Mouse (Mus musculus) embryo, embryonic 11 days (tissue): ENCODE measurements around the gene Cdh7.
A peak's percentile ranks its signal among the peaks of the same experiment; 100 is the strongest.
"Not testable (repeated sequence)": the region's sequence is repeated elsewhere in the genome, so short reads cannot be mapped to it uniquely, and the experiment has no call there.

Experiments used
- DNase-seq: peaks from one replicate; pipeline ENCODE4 v3.0.0-alpha.2; 2015

Cdh7 gene

DNA sequence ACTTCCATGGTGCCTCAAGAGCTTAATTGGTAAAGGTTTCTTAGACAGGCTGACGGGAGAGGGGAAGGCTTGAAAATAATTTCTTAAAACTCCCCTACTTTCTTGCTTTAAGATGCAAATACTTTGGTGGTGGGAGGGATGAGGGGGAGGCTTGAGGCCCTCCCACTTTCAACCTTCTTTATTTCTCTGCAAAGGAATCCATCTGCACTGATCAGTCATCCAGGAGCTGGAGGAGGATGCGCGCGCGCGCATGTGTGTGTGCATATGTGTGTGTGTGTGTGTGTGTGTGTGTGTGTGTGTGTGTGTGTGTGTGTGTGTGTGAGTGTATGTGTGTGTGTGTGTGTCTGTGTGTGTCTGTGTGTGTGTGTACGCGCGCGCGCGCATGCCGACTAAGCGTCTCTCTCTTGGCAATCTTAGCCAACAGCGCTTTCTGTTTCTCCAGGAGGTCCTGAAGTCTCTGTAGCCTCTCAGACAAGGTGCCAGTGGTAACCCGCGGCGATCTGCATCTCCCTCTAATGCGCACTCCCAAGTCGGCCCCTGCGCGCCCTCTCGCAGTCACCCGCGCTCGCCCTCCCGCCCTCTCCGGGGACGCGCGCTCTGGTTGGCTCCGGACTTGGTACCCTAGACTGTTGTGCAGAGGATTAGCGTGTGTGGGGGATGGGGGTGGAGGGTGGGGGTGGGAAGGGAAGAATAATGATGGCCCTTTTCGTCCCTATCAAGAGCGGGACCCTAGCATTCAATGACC is at the start of gene Cdh7:
TSS of gene Cdh7 (plus strand) at position 368 of the 745 bp plus-strand sequence.
- peak; percentile 81 for DNase-seq

DNA sequence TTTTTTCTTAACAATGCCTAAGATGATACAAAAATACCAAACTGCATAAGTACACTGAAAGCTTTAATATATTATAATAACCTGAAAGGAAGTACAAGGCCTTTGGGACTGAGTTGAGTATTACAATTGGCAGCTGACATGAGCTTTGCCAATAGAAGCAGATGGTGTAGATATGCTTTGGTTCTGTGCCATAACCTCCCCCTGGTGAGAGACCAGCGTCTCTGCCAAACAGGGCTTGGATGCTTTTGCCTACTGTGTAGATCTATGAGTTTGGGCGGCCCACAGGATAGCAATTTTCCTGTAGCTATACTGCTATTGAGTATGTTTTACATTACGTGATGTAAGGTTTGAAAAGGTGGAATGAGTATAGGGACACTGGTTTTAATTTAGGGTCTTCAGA is 49.6 kb upstream of the Cdh7 start:
- no peak for DNase-seq

DNA sequence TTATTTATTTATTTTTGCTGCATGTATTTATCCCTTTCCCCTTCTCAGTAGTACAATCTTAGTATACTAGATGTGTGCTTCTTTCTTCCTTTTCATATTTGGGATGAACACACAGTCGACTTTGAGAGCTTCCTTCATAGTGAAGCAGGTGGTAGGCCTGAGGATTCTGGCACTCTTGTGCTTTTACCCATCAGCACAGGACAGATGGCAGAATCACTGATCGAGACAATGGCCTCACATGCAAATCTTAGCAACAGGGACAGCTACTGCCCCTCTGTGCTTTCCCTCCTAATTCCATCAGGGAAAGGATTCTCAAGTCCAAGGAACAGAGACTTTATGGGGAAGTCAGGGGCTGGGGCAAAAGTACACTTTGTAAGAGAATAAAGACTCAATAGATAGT is 33.7 kb upstream of the Cdh7 start:
- DNase-seq = peak; percentile 3

DNA sequence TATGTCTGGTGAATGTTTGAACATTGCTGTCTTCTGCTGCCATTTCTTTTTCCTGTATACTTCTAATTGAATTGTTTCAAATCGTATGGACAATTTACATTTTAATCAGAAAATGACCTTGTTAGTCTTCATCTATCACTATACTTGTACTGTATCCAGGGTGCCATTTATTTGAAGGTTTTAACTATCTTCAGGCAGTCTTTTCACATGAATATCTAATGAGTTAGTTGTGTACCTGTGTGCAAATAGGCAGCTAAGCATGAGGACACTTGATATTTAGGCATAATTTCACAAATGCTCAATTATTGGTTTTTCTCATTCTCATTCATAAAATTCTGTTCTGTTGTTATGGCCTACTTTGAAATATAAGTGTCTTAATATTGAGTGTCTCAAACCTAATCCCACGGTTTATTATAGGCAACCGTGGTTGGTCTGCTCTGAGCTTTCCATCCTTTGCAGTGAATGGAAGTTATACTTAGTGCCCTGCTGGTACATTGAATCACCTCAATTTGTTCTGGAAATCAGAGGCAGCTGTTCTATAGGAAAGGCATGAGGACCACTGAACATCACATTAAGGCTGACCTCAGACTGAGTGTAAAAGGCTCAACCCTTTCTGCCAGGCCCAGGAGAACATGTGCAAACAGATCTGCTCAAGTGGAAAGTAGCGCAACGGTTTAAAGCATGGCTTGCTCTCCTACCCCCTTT is 10.4 kb upstream of the Cdh7 start:
- peak; percentile 28 for DNase-seq

DNA sequence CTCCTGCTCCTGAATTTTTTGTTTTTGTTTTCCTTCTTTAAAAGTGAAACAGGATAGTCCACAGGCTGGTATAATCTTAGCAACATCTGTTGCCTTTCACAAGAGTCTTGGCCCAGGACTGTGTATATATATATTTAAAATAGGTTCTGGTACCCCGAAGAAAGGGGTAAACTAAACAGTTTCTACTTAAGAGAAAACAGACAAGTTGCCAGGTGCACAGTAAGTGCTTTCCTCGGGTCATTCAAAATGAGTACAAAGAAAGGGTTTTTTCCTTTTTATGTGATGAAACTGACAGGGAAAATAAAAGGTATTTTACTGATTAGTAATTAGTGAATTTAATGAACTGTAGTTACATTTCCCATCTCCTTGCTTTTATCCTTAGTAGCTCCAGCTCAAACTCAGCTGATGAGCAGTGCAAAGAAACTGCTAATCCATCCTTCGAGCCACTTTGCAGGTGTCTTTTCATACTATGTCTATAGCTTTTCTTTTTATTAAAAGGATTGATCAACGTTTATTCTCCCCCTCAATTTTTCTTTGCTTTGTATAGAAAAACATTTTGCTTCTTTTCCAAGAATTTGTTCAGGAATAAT is 9.7 kb upstream of the Cdh7 start:
- no peak for DNase-seq

DNA sequence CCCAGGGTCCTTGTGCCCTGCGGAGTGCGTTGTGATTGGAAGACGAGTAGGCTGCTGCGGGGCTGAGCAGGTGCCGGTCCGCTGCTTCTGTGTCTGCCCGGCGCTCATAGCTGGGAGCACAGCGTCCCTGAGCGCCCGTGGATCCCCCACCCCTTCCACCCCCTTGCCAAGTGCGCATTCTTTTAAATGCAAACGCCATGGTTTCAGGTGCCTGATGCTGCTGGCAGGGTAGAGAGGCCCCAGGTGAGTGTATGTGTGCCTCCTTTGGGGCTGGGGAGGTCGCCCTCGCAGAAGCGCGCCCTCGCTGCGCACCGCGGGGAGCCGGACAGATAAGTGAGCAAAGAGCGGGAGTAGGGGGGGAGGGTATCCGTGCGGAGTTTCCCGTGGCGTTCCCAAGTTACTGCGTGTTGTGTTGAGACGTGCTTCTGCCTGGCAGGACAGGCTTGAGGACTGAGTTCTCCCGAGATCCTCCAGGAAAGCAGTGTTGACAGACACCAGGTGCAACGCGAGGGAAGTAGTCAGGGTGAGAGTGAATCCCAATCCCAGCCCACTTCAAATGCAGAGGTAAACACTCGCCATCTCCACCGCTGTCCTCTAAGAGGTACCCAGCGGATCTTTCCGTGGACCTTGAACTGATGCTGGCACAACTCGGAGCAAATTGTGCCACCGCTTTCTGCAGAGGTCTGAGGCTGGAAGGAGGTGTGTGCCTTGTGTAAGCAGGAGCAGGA is 742 bp downstream of the Cdh7 start:
- peak; percentile 34 for DNase-seq

DNA sequence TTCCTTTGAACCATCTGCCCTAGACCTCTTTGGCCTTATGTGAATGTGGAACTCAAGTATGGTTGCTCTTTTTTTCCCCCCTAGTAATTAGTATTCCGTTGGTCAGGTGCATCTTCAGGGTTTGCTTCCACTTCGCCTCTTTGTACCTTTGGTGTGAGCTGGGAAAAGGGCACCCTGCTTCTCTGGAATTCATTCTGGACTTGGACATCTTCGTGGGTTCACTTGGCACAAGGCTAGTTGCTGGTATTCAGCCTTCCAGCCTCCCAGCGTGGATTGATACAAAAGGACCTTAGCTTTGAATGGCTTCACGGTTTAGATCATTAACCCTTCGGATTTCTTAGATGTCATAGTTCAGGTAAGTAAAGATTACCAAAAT is 1.3 kb downstream of the Cdh7 start:
- no peak for DNase-seq

DNA sequence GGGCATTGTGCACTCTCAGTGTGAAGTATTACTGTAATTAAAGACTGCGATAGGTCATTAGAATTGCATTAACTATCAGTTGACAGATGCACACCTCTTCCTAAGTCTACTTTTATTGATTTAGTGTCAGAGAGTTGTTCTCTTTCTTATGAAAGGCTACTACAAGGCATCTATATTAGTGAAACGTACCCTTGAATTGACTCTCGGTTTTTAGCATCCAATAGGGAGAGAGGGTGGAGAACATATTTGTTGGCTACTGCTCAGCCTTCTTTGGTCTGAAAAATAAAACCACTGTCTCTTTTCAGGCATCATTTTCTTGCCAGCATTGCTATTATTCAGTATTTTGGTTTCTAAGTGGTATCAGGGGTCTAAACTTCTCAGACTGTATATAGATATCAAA is 2.5 kb downstream of the Cdh7 start:
- no peak for DNase-seq

DNA sequence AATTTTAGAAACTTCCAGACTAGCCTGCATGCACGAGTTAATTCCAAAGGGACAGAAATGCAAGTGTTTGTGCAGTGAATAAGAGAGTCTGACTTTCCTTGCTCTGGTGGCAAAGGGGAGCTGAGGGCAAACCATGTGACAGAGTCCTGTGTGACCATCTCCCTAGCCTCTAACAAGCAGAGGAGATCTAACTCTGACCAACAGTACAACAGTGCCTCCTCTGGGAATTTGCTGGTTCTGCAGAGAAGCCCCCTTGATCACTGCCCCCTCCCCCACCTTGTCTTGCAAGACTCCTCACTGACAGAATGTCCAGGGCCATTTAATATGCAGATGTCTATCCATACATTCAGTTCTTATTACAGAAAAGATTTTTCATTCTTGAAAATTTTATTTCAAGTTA is 3.2 kb downstream of the Cdh7 start:
- peak; percentile 81 for DNase-seq

DNA sequence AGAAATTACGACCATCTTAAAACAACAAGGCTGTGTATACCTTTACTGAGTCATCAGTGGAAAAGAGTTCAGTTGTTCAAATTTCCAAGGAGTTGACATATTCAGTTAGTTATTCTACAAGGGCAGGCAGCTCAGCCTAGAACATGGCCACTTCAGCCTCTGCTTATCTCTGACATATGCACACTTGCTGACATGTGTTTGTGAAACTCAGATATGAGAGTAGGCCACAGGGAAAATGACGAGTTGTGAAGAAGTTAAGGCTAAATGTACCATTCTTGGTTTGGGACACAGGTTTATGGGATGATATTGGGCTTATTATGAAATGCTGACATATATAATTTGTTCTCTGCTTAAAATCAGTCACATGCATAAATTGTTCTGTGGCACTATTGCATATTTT is 7.3 kb downstream of the Cdh7 start:
- DNase-seq = no peak

DNA sequence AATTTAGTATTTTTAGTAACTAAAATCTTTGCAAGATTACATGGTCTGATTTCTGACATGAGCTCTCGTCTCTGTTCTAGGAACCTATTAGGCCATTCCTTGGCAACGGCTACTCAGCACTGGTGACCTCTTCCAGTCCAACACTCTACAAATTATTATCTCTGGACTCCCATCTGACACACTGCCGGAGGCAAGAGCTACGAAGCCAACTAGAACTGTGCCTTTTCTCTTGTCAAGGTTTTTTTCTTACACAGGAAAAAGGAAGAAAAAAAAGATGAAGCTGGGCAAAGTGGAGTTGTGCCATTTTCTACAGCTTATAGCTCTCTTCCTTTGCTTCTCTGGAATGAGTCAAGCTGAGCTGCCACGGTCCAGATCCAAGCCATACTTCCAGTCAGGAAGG is 11.7 kb downstream of the Cdh7 start:
- DNase-seq = no peak

DNA sequence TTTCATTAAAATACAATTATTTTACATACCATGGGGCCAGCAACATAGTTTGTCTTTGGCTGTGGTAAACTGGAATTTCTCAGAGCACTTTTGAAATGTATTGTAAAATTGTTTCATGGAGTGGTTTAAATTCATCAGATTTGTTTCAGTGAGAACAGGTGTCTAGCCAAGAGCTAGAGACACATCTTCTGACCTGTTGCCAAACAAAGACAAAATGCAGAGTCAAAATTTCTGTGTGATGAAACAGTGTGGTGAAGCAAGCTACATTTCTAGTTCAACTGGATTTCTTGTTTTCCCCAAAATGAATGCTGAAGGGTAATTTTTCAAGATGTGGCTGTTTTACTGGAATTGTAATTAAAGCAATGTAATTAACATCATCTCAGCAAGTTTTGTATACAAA is 22.2 kb downstream of the Cdh7 start:
- DNase-seq = no peak

DNA sequence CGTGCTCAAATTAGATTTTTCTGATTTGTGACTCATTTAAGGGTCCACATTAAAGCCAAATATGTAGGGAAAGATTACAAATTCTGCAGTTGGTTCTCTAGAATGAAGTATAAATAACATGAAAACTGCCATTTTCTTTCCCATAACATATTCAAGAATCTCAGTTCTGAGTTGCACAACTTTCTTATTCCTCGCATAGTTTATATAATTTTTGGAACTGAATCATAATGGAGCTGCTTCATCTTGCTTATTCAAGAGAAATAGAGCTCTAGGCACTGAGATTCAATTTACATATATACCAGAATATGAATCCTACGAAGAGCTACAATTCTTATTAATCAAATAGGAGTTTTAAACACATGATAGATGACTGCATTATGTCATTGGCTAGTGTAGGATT is 22.8 kb downstream of the Cdh7 start:
- no peak for DNase-seq

DNA sequence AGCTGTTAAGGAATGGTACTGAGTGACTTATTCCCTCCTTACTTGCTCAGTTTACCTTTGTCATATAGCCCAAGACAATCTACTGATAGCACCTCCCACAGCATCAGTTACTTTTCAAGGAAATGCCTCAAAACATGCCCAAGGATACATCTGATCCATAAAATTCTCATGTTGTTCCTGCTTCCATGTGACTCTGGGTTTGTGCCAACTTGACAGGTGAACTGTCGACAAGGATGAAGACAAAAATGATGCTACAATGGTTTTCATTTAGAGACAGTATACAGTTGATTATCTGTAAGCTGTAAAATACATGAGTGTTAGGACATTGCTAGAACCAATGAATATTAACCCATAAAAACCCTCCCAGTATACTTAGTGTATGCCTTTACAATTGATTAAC is 29.9 kb downstream of the Cdh7 start:
- DNase-seq = no peak

DNA sequence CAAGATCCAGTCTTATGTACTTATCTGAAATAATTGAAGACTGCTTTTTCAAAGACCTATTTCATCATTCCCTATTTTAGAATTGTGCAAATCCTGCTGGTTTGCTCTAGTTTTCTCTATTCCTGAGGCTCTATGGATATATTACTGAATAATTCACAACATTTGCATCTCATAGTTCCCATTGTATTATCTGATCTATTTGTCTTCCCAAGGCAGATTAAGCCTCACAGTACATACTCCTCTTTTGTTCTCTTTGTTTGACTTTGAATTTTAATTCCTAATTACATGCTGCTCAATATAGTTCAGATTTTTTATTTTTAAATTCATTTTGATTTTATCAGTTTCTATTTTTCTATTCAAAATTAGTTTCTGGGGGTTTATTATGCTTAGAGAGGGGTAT is 74.1 kb downstream of the Cdh7 start:
- no peak for DNase-seq

DNA sequence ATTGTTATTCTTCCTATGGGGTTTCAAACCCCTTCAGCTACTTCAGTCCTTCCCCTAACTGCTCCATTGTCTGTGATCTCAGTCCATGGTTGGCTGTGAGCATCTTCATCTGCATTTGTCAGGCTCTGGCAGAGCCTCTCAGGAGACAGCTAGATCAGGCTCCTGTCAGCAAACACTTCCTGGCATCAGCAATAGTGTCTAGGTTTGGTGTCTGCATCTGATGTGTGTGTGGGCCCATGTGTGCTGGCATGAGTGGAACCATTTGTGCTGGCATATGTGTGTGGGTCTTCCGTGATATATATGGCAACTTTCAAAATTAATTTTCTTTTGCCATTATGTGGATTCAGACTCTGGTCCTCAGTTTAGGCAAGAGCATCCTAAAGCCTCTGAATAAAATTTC is 85.2 kb downstream of the Cdh7 start:
- no peak for DNase-seq

DNA sequence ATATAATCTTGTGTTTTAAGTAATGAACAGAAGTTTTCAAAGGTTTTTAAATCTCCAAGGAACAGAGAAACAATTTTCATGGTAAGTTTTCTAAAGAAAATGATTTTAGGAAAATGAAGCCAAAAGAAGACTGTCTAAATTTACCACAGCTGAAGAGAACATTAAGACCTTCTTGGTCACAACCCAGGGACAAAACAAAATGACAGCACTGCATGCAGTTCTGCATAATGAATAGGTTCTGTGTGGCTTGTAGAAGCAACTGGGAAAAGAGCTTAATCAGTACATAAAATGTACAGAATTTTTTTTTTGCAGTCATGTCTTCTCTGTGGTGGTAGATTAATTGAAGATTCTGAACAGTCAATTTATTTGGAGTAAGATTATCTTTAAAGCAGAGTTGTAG is 96.2 kb downstream of the Cdh7 start:
- DNase-seq = no peak

DNA sequence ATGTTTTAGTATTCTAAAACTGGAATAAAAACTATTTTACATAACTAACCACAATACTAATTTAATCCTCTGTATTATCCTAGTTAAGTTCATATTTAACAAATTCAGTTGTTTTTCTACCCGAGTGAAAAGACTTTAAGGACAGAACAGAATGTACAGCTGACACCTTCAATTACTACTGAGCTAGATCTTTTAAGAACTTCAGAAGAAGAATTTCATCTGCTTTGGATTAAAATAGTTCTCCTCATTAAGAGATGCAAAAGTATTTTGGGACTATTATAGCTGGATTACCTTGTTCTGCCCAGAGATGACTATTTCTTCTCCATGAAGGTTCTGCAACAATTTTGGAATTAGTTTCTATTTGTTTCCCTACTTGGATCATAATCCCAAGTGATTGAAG is 135.8 kb downstream of the Cdh7 start:
- DNase-seq = no peak

DNA sequence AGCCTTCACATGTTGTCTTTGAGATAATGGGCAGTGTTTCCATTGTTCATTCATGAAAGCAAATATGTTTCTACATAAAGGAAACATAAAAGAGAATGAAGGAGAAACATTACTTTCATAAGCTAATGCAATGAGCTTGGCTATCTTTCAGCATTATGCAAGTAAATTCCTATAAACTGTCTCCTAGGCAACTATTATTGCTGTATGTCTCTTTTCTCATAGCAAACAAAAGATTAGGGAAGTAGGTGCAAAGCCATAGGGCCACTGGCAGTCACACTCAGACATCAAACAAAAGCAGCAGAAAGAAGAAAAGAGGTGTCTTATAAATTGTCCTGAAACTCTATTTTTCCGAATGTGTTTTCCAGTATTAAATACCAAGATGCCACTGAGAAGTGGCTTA is 136.6 kb downstream of the Cdh7 start:
- peak; percentile 2 for DNase-seq

DNA sequence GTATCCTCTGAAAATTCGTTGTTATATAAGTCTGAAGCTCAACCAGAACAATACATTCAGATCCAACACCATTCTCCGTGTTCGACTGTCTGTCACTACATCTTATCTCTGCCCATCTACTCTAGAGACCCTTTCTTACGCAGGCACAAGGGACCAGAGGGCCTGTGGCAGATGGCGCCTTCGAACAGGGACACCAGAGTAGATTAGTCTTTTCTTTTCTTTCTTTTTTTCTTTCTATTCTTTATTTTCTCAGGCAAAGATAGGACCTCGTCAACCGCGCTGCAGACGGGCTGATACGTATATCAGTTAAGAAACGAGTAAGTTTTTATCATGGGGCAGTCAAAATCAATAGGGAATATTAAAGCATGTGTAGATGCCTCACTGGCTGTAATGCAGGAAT is 189.2 kb downstream of the Cdh7 start:
- DNase-seq = not testable (repeated sequence)
